Mouse (Mus musculus): ENCODE data around the gene Mboat2. TPM values are rescaled to one million over a fixed set of nuclear protein-coding genes. Genes with fewer than 3 reads are reported as not detected.
A peak's percentile ranks its signal among the peaks of the same experiment; 100 is the strongest.

Gene Mboat2
- 79.2 and 80.1 TPM in 2 replicates for polyA plus RNA-seq (2014; fragmentation: Nextera tagmentation; extraction: Ambion mirVana)

GRCm38 (mm10) chr12:24830766-24831152, at the start of gene Mboat2:
Gene Mboat2 (plus strand): TSS chr12:24830879.
- Histone ChIP-seq H3K4me2 (replicated peaks) (peak within 1 kb of the TSS; percentile 88), H3K4me1 (replicated peaks; ENCODE audit: control insufficient read depth, insufficient read depth, low read length) (peaks cover 50% of the 10 kb centered on the region), H3K36me3 (replicated peaks; ENCODE audit: control insufficient read depth, insufficient read depth) (no peaks in the 10 kb centered on the region; the same call in 1 of the 2 replicates), H3K27ac (peak within 1 kb of the TSS; percentile 100), H3K9ac (peak within 1 kb of the TSS; percentile 100), H3K9me3 (ENCODE audit: control insufficient read depth, low read length) (no peaks in the 10 kb centered on the region), H3K4me3 (replicated peaks; ENCODE audit: low read length) (peak within 1 kb of the TSS; percentile 93), H3K27me3 (ENCODE audit: control insufficient read depth, insufficient read depth, low read length) (no peaks in the 10 kb centered on the region)
- WGBS, result under 1% methylated on average over 24 of the region's 24 CpGs
- ATAC-seq (ENCODE audit: low FRiP score), result peak; percentile 28
- peak; percentile 73 for DNase-seq (ENCODE audit: low spot score)

- Histone ChIP-seq H3K4me1 (replicated peaks; ENCODE audit: control insufficient read depth, insufficient read depth, low read length) (peaks cover 7% of the 10 kb centered on the region; the same call in 1 of the 2 replicates), H3K27me3 (ENCODE audit: control insufficient read depth, insufficient read depth, low read length) (no peaks in the 10 kb centered on the region), H3K36me3 (replicated peaks; ENCODE audit: control insufficient read depth, insufficient read depth) (no peaks in the 10 kb centered on the region), H3K4me2 (replicated peaks) (no peak overlapping the region), H3K4me3 (replicated peaks; ENCODE audit: low read length) (no peak overlapping the region), H3K9me3 (ENCODE audit: control insufficient read depth, low read length) (no peaks in the 10 kb centered on the region), H3K27ac (no peak overlapping the region), H3K9ac (no peak overlapping the region)
- WGBS, result 84% methylated on average over 4 of the region's 4 CpGs
- ATAC-seq (ENCODE audit: low FRiP score) (no peak), DNase-seq (ENCODE audit: low spot score) (no peak)
Observed at GRCm38 (mm10) chr12:24783735-24784134, 46.9 kb upstream of the Mboat2 start.

- ATAC-seq (ENCODE audit: low FRiP score), result no peak
- H3K27ac ChIP-seq, result no peak overlapping the region
- WGBS, result 58% methylated on average over 5 of the region's 5 CpGs
- no peaks in the 10 kb centered on the region for H3K36me3 ChIP-seq (replicated peaks; ENCODE audit: control insufficient read depth, insufficient read depth)
- H3K4me1 ChIP-seq (replicated peaks; ENCODE audit: control insufficient read depth, insufficient read depth, low read length), result no peaks in the 10 kb centered on the region
- no peak overlapping the region for H3K4me2 ChIP-seq (replicated peaks)
- no peak overlapping the region for H3K9ac ChIP-seq
- H3K27me3 ChIP-seq (ENCODE audit: control insufficient read depth, insufficient read depth, low read length), result no peaks in the 10 kb centered on the region
- DNase-seq (ENCODE audit: low spot score), result no peak
- H3K9me3 ChIP-seq (ENCODE audit: control insufficient read depth, low read length), result no peaks in the 10 kb centered on the region
- no peak overlapping the region for H3K4me3 ChIP-seq (replicated peaks; ENCODE audit: low read length)
Observed at GRCm38 (mm10) chr12:24785882-24786281, 44.8 kb upstream of the Mboat2 start.

- no peak overlapping the region for H3K4me3 ChIP-seq (replicated peaks; ENCODE audit: low read length)
- DNase-seq (ENCODE audit: low spot score) (no peak), ATAC-seq (ENCODE audit: low FRiP score) (no peak)
- no peak overlapping the region for H3K4me2 ChIP-seq (replicated peaks)
- no peak overlapping the region for H3K9ac ChIP-seq
- no peaks in the 10 kb centered on the region for H3K27me3 ChIP-seq (ENCODE audit: control insufficient read depth, insufficient read depth, low read length)
- WGBS, result 7% methylated on average over 4 of the region's 4 CpGs
- no peaks in the 10 kb centered on the region for H3K4me1 ChIP-seq (replicated peaks; ENCODE audit: control insufficient read depth, insufficient read depth, low read length)
- no peak overlapping the region for H3K27ac ChIP-seq
- no peaks in the 10 kb centered on the region for H3K9me3 ChIP-seq (ENCODE audit: control insufficient read depth, low read length)
- H3K36me3 ChIP-seq (replicated peaks; ENCODE audit: control insufficient read depth, insufficient read depth), result no peaks in the 10 kb centered on the region
Observed at GRCm38 (mm10) chr12:24786316-24786715, 44.4 kb upstream of the Mboat2 start.

GRCm38 (mm10) chr12:24789659-24790058, 41.0 kb upstream of the Mboat2 start:
- WGBS, result 84% methylated on average over 1 of the region's 1 CpGs
- no peaks in the 10 kb centered on the region for H3K9me3 ChIP-seq (ENCODE audit: control insufficient read depth, low read length)
- no peaks in the 10 kb centered on the region for H3K4me1 ChIP-seq (replicated peaks; ENCODE audit: control insufficient read depth, insufficient read depth, low read length)
- H3K36me3 ChIP-seq (replicated peaks; ENCODE audit: control insufficient read depth, insufficient read depth), result no peaks in the 10 kb centered on the region
- H3K4me2 ChIP-seq (replicated peaks), result no peak overlapping the region
- ATAC-seq (ENCODE audit: low FRiP score) (no peak), DNase-seq (ENCODE audit: low spot score) (no peak)
- H3K9ac ChIP-seq, result no peak overlapping the region
- H3K27me3 ChIP-seq (ENCODE audit: control insufficient read depth, insufficient read depth, low read length), result no peaks in the 10 kb centered on the region
- no peak overlapping the region for H3K27ac ChIP-seq
- no peak overlapping the region for H3K4me3 ChIP-seq (replicated peaks; ENCODE audit: low read length)

- peaks cover 5% of the 10 kb centered on the region; the same call in 1 of the 2 replicates for H3K36me3 ChIP-seq (replicated peaks; ENCODE audit: control insufficient read depth, insufficient read depth)
- H3K9me3 ChIP-seq (ENCODE audit: control insufficient read depth, low read length), result no peaks in the 10 kb centered on the region
- no peak for DNase-seq (ENCODE audit: low spot score)
- WGBS, result 26% methylated on average over 1 of the region's 1 CpGs
- no peak overlapping the region for H3K4me3 ChIP-seq (replicated peaks; ENCODE audit: low read length)
- H3K4me2 ChIP-seq (replicated peaks), result no peak overlapping the region
- no peak overlapping the region for H3K27ac ChIP-seq
- H3K9ac ChIP-seq, result no peak overlapping the region
- no peak for ATAC-seq (ENCODE audit: low FRiP score)
- H3K4me1 ChIP-seq (replicated peaks; ENCODE audit: control insufficient read depth, insufficient read depth, low read length), result no peaks in the 10 kb centered on the region
- H3K27me3 ChIP-seq (ENCODE audit: control insufficient read depth, insufficient read depth, low read length), result no peaks in the 10 kb centered on the region
Observed at GRCm38 (mm10) chr12:24811230-24811629, 19.4 kb upstream of the Mboat2 start.

- DNase-seq (ENCODE audit: low spot score), result no peak
Observed at GRCm38 (mm10) chr12:24811906-24812305, 18.8 kb upstream of the Mboat2 start.

GRCm38 (mm10) chr12:24822831-24823230, 7.8 kb upstream of the Mboat2 start:
- DNase-seq (ENCODE audit: low spot score) (no peak), ATAC-seq (ENCODE audit: low FRiP score) (no peak)
- Histone ChIP-seq H3K4me1 (replicated peaks; ENCODE audit: control insufficient read depth, insufficient read depth, low read length) (peaks cover 17% of the 10 kb centered on the region; the same call in 1 of the 2 replicates), H3K9ac (no peak overlapping the region), H3K27ac (no peak overlapping the region), H3K36me3 (replicated peaks; ENCODE audit: control insufficient read depth, insufficient read depth) (no peaks in the 10 kb centered on the region; the same call in 1 of the 2 replicates), H3K9me3 (ENCODE audit: control insufficient read depth, low read length) (no peaks in the 10 kb centered on the region), H3K4me3 (replicated peaks; ENCODE audit: low read length) (no peak overlapping the region), H3K27me3 (ENCODE audit: control insufficient read depth, insufficient read depth, low read length) (no peaks in the 10 kb centered on the region), H3K4me2 (replicated peaks) (no peak overlapping the region)
- 95% methylated on average over 2 of the region's 2 CpGs for WGBS

More at GRCm38 (mm10) chr12:24811906-24812305, 18.8 kb upstream of the Mboat2 start:
- Histone ChIP-seq H3K36me3 (replicated peaks; ENCODE audit: control insufficient read depth, insufficient read depth) (peaks cover 5% of the 10 kb centered on the region; the same call in 1 of the 2 replicates), H3K9me3 (ENCODE audit: control insufficient read depth, low read length) (no peaks in the 10 kb centered on the region), H3K27me3 (ENCODE audit: control insufficient read depth, insufficient read depth, low read length) (no peaks in the 10 kb centered on the region), H3K4me3 (replicated peaks; ENCODE audit: low read length) (no peak overlapping the region), H3K27ac (no peak overlapping the region), H3K4me1 (replicated peaks; ENCODE audit: control insufficient read depth, insufficient read depth, low read length) (no peaks in the 10 kb centered on the region), H3K9ac (no peak overlapping the region), H3K4me2 (replicated peaks) (no peak overlapping the region)
- 64% methylated on average over 4 of the region's 4 CpGs for WGBS
- no peak for ATAC-seq (ENCODE audit: low FRiP score)

- peaks cover 23% of the 10 kb centered on the region for H3K4me1 ChIP-seq (replicated peaks; ENCODE audit: control insufficient read depth, insufficient read depth, low read length)
- no peak for ATAC-seq (ENCODE audit: low FRiP score)
Observed at GRCm38 (mm10) chr12:24823636-24824354, 6.9 kb upstream of the Mboat2 start.

More at GRCm38 (mm10) chr12:24823636-24824354, 6.9 kb upstream of the Mboat2 start:
- Histone ChIP-seq H3K9ac (no peak overlapping the region), H3K36me3 (replicated peaks; ENCODE audit: control insufficient read depth, insufficient read depth) (no peaks in the 10 kb centered on the region; the same call in 1 of the 2 replicates), H3K27me3 (ENCODE audit: control insufficient read depth, insufficient read depth, low read length) (no peaks in the 10 kb centered on the region), H3K27ac (no peak overlapping the region), H3K4me3 (replicated peaks; ENCODE audit: low read length) (no peak overlapping the region), H3K9me3 (ENCODE audit: control insufficient read depth, low read length) (no peaks in the 10 kb centered on the region), H3K4me2 (replicated peaks) (no peak overlapping the region)
- 80% methylated on average over 3 of the region's 3 CpGs for WGBS
- DNase-seq (ENCODE audit: low spot score), result no peak

All from hindbrain, embryonic 14.5 days (tissue).